Comparison of ENCODE assay signal across 24 mouse cellular contexts in the genomic region with DNA sequence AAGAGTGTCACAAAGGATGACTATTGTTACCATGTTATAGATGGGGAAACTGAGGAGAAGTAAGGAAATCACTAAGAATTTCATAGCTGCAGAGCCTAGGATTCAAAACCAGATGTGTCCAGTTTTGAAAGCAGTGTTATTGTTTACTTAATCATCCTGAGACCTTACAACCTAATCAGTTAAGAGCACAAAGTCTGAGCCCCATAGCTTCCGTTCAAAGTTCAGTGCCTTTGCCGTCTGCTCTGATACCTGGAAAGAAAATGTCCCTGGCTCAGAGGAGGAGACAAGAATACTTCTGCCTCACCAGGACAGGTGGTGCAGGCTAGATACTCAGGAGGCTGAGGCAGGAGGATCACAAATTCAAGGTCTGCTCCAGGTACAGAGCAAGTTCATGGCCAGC.
DNase-seq lines count a peak whose midpoint lies in the region; ATAC-seq and TF ChIP-seq lines count a peak whose summit lies in the region.
"Had no signal": no experiment of that assay in that cellular context is flagged by ENCODE, and none has a peak within 500 bp of the region (broad histone marks: within the 10 kb centered on the region; RNA-seq: fewer than 3 reads in every experiment).

No protein-coding gene starts in this region.

- H3K4me3 ChIP-seq in kidney, adult 2 months (ENCODE audit: insufficient read depth, low read depth, low read length): no peak overlapping the region
- no peak overlapping the region for H3K4me3 ChIP-seq in liver, adult 2 months (ENCODE audit: insufficient read depth, low read depth, low read length)
- H3K4me3 ChIP-seq in liver, postnatal 0 days (ENCODE audit: low read depth, low read length): no peak overlapping the region
- H3K4me3 ChIP-seq in neural tube, embryonic 15.5 days (replicated peaks): no peak overlapping the region
- H3K4me3 ChIP-seq: embryonic facial prominence, embryonic 12.5 days; embryonic facial prominence, embryonic 15.5 days; forebrain, embryonic 15.5 days; heart, embryonic 12.5 days; heart, embryonic 15.5 days; hindbrain, embryonic 10.5 days; hindbrain, embryonic 13.5 days had no signal

- peak; percentile 54 for DNase-seq in kidney, adult 2 months
- DNase-seq in kidney, postnatal 25 days: no peak
- peak; percentile 77 for DNase-seq in liver, adult 2 months (ENCODE audit: extremely low read depth, low read depth, low spot score)
- DNase-seq in liver, postnatal 0 days: no peak
- peak; percentile 61 for DNase-seq in yolk sac, embryonic 10.5 days (ENCODE audit: low spot score)
- DNase-seq: adrenal gland, postnatal 10 days; adrenal gland, postnatal 36 days; cerebellum, adult 18-20 months; cerebellum, adult 9-10 months; cerebellum, postnatal 14 days; gastrocnemius, postnatal 25 days; heart, adult 18-20 months; heart, postnatal 10 days; heart, postnatal 36 days had no signal

- ATAC-seq in liver, postnatal 0 days: no peak
- ATAC-seq in neural tube, embryonic 15.5 days (ENCODE audit: low FRiP score): no peak
- ATAC-seq: forebrain, embryonic 15.5 days; hindbrain, embryonic 16.5 days; Patski had no signal

- no peaks in the 10 kb centered on the region for H3K9me3 ChIP-seq in liver, postnatal 0 days (ENCODE audit: low read length)
- no peaks in the 10 kb centered on the region for H3K9me3 ChIP-seq in neural tube, embryonic 15.5 days (replicated peaks)
- H3K9me3 ChIP-seq: embryonic facial prominence, embryonic 12.5 days; embryonic facial prominence, embryonic 15.5 days; forebrain, embryonic 15.5 days; heart, embryonic 12.5 days; heart, embryonic 15.5 days; hindbrain, embryonic 10.5 days; hindbrain, embryonic 13.5 days had no signal

- no peak overlapping the region for H3K4me2 ChIP-seq in liver, postnatal 0 days (ENCODE audit: low read depth, low read length)
- H3K4me2 ChIP-seq in neural tube, embryonic 15.5 days: no peak overlapping the region
- H3K4me2 ChIP-seq: embryonic facial prominence, embryonic 12.5 days; embryonic facial prominence, embryonic 15.5 days; forebrain, embryonic 15.5 days; heart, embryonic 12.5 days; heart, embryonic 15.5 days; hindbrain, embryonic 13.5 days had no signal

- no peak overlapping the region for H3K9ac ChIP-seq in liver, adult 2 months (ENCODE audit: low read depth, low read length)
- H3K9ac ChIP-seq in liver, postnatal 0 days (replicated peaks): no peak overlapping the region
- no peak overlapping the region for H3K9ac ChIP-seq in neural tube, embryonic 15.5 days (replicated peaks)
- H3K9ac ChIP-seq: embryonic facial prominence, embryonic 12.5 days; embryonic facial prominence, embryonic 15.5 days; forebrain, embryonic 15.5 days; heart, embryonic 12.5 days; heart, embryonic 15.5 days; hindbrain, embryonic 13.5 days had no signal

- no peaks in the 10 kb centered on the region for H3K79me2 ChIP-seq in liver, adult 2 months (ENCODE audit: control insufficient read depth, insufficient read depth, low read length)

- no peaks in the 10 kb centered on the region for H3K36me3 ChIP-seq in kidney, adult 2 months (ENCODE audit: control insufficient read depth, insufficient read depth, low read length)
- no peaks in the 10 kb centered on the region for H3K36me3 ChIP-seq in liver, adult 2 months (ENCODE audit: control insufficient read depth, insufficient read depth, low read length)
- no peaks in the 10 kb centered on the region for H3K36me3 ChIP-seq in liver, postnatal 0 days (replicated peaks; ENCODE audit: insufficient read depth, low read length)
- H3K36me3 ChIP-seq in neural tube, embryonic 15.5 days: no peaks in the 10 kb centered on the region
- H3K36me3 ChIP-seq: embryonic facial prominence, embryonic 12.5 days; embryonic facial prominence, embryonic 15.5 days; forebrain, embryonic 15.5 days; heart, embryonic 12.5 days; heart, embryonic 15.5 days; hindbrain, embryonic 10.5 days; hindbrain, embryonic 13.5 days had no signal

- WGBS in kidney, adult 2 months: 47% methylated on average over 2 of the region's 2 CpGs
- 26% methylated on average over 2 of the region's 2 CpGs for WGBS in liver, adult 2 months
- 49% methylated on average over 2 of the region's 2 CpGs for WGBS in liver, postnatal 0 days (ENCODE audit: insufficient replicate concordance)
- 92% methylated on average over 2 of the region's 2 CpGs for WGBS in neural tube, embryonic 15.5 days

- no peak for TF ChIP-seq POLR2A in kidney, adult 2 months (IDR thresholded peaks at IDR 0.05; ENCODE audit: low read depth, low read length)
- TF ChIP-seq POLR2A in liver, adult 2 months (IDR thresholded peaks at IDR 0.05; ENCODE audit: extremely low read depth, insufficient read depth, low read length): no peak

- H3K27ac ChIP-seq in kidney, adult 2 months (ENCODE audit: insufficient read depth, low read depth, low read length): no peak overlapping the region
- no peak overlapping the region for H3K27ac ChIP-seq in liver, adult 2 months (replicated peaks; ENCODE audit: insufficient read depth, low read depth, low read length)
- no peak overlapping the region for H3K27ac ChIP-seq in liver, postnatal 0 days (ENCODE audit: low read depth)
- no peak overlapping the region for H3K27ac ChIP-seq in neural tube, embryonic 15.5 days (replicated peaks)
- H3K27ac ChIP-seq: embryonic facial prominence, embryonic 12.5 days; embryonic facial prominence, embryonic 15.5 days; forebrain, embryonic 15.5 days; heart, embryonic 15.5 days; hindbrain, embryonic 10.5 days; hindbrain, embryonic 13.5 days had no signal

- no peak for TF ChIP-seq CTCF in kidney, adult 2 months (conservative IDR thresholded peaks at IDR 0.05; ENCODE audit: insufficient read depth, insufficient read length, low read depth, low read length)
- TF ChIP-seq CTCF in liver, adult 2 months (IDR thresholded peaks at IDR 0.05; ENCODE audit: low read depth, low read length): no peak
- no peak for TF ChIP-seq CTCF in liver, postnatal 0 days (IDR thresholded peaks at IDR 0.05; ENCODE audit: low read depth)

- TF ChIP-seq EP300 in liver, postnatal 0 days (IDR thresholded peaks at IDR 0.05; ENCODE audit: low read depth): no peak

- no peaks in the 10 kb centered on the region; the same call in 1 of the 2 replicates for H3K4me1 ChIP-seq in kidney, adult 2 months (ENCODE audit: control insufficient read depth, insufficient read depth, low read length)
- peaks cover 5% of the 10 kb centered on the region; the same call in 1 of the 2 replicates for H3K4me1 ChIP-seq in liver, adult 2 months (ENCODE audit: control insufficient read depth, insufficient read depth, low read length)
- H3K4me1 ChIP-seq in liver, postnatal 0 days (ENCODE audit: insufficient read depth): no peaks in the 10 kb centered on the region
- peaks cover 8% of the 10 kb centered on the region for H3K4me1 ChIP-seq in neural tube, embryonic 15.5 days

- H3K27me3 ChIP-seq in kidney, adult 2 months (replicated peaks; ENCODE audit: control insufficient read depth, insufficient read depth, low read length): no peaks in the 10 kb centered on the region
- no peaks in the 10 kb centered on the region for H3K27me3 ChIP-seq in liver, adult 2 months (ENCODE audit: control insufficient read depth, insufficient read depth, low read length)
- no peaks in the 10 kb centered on the region for H3K27me3 ChIP-seq in liver, postnatal 0 days (ENCODE audit: insufficient read depth, low read length)
- H3K27me3 ChIP-seq in neural tube, embryonic 15.5 days (replicated peaks): no peaks in the 10 kb centered on the region; the same call in 1 of the 2 replicates
- H3K27me3 ChIP-seq: embryonic facial prominence, embryonic 12.5 days; embryonic facial prominence, embryonic 15.5 days; forebrain, embryonic 15.5 days; Patski had no signal

Comparison
In these comparisons a context has a peak if more than half of its experiments do, and no peak if none do; other contexts are left out.
1. DNase-seq: peak in kidney, adult 2 months (single experiment), liver, adult 2 months (single experiment) and yolk sac, embryonic 10.5 days (single experiment); none in kidney, postnatal 25 days (0 of 2) and liver, postnatal 0 days (single experiment).